Mouse (Mus musculus) gastrocnemius, adult 2 months (tissue): Measurements from ENCODE around the gene Ccdc47. TPM values are rescaled to one million over a fixed set of nuclear protein-coding genes. Genes with fewer than 3 reads are reported as not detected.
A peak's percentile ranks its signal among the peaks of the same experiment; 100 is the strongest.
"Not testable (repeated sequence)": the region's sequence is repeated elsewhere in the genome, so short reads cannot be mapped to it uniquely, and the experiment has no call there.

ENCODE experiments used
- DNase-seq: peaks from one replicate; pipeline ENCODE4 v3.0.0; 2022
- H3K27ac ChIP-seq: fragments of 200-600 bp; 2 replicates; pipeline ENCODE4 v1.8.1; 2022; ENCODE audit warnings: mild to moderate bottlenecking
- H3K4me3 ChIP-seq: fragments of 200-600 bp; 2 replicates; pipeline ENCODE4 v1.8.1; 2022; ENCODE audit warnings: mild to moderate bottlenecking, moderate library complexity
- CTCF ChIP-seq: fragments of 200-600 bp; IDR thresholded peaks from 2 replicates; pipeline ENCODE4 v1.8.1; 2022; ENCODE audit warnings: antibody characterized with exemption, mild to moderate bottlenecking, moderate library complexity
- intact Hi-C: fragments of 180-260 bp; cut with DNase I; formaldehyde crosslinking; loops from one replicate; pipeline ENCODE4 v1.15.1; 2025
- total RNA-seq, 2 experiments: library from RNA; stranded (reverse); gene quantifications; 2 replicates each; pipeline ENCODE4 v1.2.3; 2021

Gene Ccdc47
- total RNA-seq, 2 experiments from 2014 or later: 68.3 to 78.9 TPM

DNA sequence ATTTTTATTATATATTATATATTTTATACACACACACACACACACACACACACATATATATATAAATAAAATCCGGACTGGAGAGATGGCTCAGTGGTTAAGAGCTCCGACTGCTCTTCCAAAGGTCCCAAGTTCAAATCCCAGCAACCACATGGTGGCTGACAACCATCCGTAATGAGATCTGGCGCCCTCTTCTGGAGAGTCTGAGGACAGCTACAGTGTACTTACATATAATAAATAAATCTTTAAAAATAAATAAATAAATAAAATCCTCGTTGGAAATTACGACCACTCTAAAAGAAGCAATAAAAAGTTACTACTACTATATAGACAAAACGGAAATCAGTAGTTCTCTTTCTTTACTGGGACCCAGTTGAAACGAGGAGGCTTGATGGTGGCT lies 17.8 kb upstream of the Ccdc47 start:
- TF ChIP-seq CTCF: peak; percentile 50
- H3K4me3 ChIP-seq, intact Hi-C loops, DNase-seq, H3K27ac ChIP-seq: not testable (repeated sequence)

DNA sequence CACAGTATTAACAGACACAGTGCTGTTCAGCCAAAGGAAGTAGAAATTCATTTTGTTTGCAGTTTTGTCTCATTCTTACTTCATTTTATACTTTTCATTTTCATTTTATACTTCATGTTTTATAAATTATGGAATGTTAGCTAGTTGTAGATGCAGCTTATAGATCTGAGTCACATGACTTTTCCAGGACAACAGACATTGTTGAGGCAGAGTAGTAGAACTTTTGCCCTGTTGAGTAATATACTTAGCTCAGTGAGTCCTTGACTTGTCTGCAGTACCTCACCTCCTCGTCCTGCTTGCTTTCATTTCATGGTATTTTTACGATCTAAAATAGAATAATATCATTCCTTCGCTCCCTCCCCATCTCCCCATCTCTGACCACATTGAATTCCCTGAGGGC lies 4.5 kb upstream of the Ccdc47 start:
- Histone ChIP-seq H3K4me3 (no peak overlapping the region), H3K27ac (no peak overlapping the region)
- intact Hi-C loops: no loop called here
- DNase-seq: no peak
- no peak for TF ChIP-seq CTCF

GRCm38 (mm10) chr11:106216730-106217490 lies 766 bp upstream of the Ccdc47 start, which contains the start of gene Ddx42:
Gene Ddx42 (plus strand): TSS chr11:106216926.
- intact Hi-C loops: loop anchor here (5.0 kb wide), 2 partner anchors 40 to 55 kb away; partner anchors contain the start of genes Ftsj3, Psmc5 and Smarcd2
- no peak for TF ChIP-seq CTCF
- peak; percentile 95 for DNase-seq
- Histone ChIP-seq H3K27ac (peak within 1 kb of the TSS; percentile 98), H3K4me3 (peak within 1 kb of the TSS; percentile 94)

GRCm38 (mm10) chr11:106215450-106215859 lies 689 bp downstream of the Ccdc47 start:
- intact Hi-C loops: loop anchor here (5.0 kb wide), 2 partner anchors 42 to 57 kb away; partner anchors contain the start of genes Ftsj3, Psmc5 and Smarcd2
- peak overlapping the region; percentile 98 for H3K27ac ChIP-seq
- no peak for TF ChIP-seq CTCF
- no peak for DNase-seq
- peak overlapping the region; percentile 94 for H3K4me3 ChIP-seq

DNA sequence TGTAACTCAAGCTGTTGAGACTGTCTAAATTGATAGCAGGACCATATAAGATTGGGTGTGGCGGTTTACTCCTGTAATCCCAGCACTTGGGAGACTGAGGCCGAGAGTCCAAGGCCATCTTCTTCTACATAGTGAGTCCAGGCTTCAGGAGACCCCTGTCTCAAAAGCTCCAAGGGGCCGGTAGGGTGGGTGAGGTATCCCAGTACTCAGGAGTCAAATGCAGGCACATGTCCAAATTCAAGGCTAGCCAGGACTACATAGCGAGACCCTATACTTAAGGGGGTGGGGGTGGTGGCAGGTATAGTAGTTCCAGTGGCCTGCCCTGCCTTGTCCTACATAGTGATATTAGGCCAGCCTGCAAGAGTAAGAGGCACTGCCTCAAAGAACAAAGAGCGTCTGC lies 1.3 kb downstream of the Ccdc47 start:
- DNase-seq: no peak
- no peak for TF ChIP-seq CTCF
- H3K27ac ChIP-seq: no peak overlapping the region; the same call in 1 of the 2 replicates
- peak overlapping the region; percentile 94 for H3K4me3 ChIP-seq
- intact Hi-C loops: loop anchor here (5.0 kb wide), 2 partner anchors 42 to 57 kb away; partner anchors contain the start of genes Ftsj3, Psmc5 and Smarcd2

DNA sequence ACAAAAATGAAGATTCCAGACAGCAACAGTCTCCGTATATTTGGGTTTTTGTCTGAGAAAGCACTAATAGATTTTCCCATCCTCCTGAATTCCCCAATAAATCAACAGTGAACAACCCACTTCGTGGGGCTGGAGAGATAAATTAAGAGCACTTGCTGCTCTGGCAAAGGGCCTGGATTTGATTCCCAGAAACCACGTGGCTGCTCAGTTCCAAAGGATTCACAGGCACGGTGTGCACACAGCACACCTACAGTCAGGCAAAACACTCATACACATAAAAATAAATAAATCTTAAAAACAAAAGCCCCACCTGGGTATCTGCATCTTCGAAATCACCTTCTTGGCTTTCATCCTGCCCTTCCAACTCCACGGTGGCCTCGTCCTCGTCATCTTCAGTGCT lies 3.4 kb downstream of the Ccdc47 start:
- no peak for TF ChIP-seq CTCF
- DNase-seq: peak; percentile 37
- intact Hi-C loops: no loop called here
- Histone ChIP-seq H3K4me3 (no peak overlapping the region), H3K27ac (peak overlapping the region; percentile 57)

DNA sequence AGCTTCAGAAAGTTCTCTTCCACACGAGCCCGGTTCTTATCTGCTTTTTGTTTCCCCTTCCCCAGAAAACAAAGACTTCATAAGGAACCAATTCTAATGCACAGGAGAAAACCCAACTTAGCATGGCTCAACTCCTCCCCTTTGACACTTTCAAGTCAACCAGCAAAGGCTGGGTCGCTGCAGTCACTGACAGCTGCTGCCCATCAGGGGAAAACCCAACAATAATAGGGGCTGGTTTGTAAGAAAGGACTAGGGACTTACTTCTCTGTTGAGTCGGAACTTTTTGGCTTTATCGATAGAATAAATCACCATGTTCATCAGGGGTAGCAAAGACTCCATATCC lies 14.1 kb downstream of the Ccdc47 start, which contains the start of gene Strada:
Strada (minus strand) TSS at position 46 of the 343 bp plus-strand sequence.
- H3K4me3 ChIP-seq: no peak within 1 kb of the TSS
- intact Hi-C loops: no loop called here
- DNase-seq: no peak
- TF ChIP-seq CTCF: no peak
- no peak within 1 kb of the TSS for H3K27ac ChIP-seq

GRCm38 (mm10) chr11:106201337-106202122 lies 14.6 kb downstream of the Ccdc47 start:
- no peak for TF ChIP-seq CTCF
- no peak overlapping the region for H3K27ac ChIP-seq
- H3K4me3 ChIP-seq: no peak overlapping the region
- DNase-seq: no peak
- intact Hi-C loops: no loop called here

GRCm38 (mm10) chr11:106200756-106201155 lies 15.4 kb downstream of the Ccdc47 start:
- intact Hi-C loops: no loop called here
- TF ChIP-seq CTCF: no peak
- Histone ChIP-seq H3K27ac (no peak overlapping the region), H3K4me3 (no peak overlapping the region)
- no peak for DNase-seq

- H3K4me3 ChIP-seq, DNase-seq, intact Hi-C loops, H3K27ac ChIP-seq: not testable (repeated sequence)
Observed at GRCm38 (mm10) chr11:106199997-106200396, 16.1 kb downstream of the Ccdc47 start.

DNA sequence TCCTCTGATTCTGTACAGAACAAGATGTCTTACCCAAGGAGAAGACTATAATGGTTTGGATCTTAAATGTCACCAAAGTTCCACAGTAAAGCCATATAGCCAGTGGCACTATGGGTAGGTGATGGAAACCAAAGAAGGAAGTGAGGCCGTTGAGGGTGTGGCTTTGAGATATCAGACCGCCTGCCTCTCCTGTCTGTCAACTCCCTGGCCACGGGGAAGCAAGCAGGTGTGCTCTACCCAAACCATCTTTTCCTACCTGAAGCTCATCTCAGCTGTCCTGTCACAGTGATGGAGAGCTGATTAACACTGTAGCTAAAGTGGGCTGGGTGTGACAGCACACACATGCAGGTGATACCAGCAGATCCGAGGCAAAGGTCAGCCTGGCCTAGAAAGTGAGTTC lies 17.9 kb downstream of the Ccdc47 start:
- intact Hi-C loops: no loop called here
- DNase-seq: no peak
- Histone ChIP-seq H3K4me3 (no peak overlapping the region), H3K27ac (no peak overlapping the region)
- TF ChIP-seq CTCF: no peak

- intact Hi-C loops: no loop called here
Observed at GRCm38 (mm10) chr11:106195341-106195740, 20.8 kb downstream of the Ccdc47 start.

GRCm38 (mm10) chr11:106194891-106195290 lies 21.3 kb downstream of the Ccdc47 start:
- Histone ChIP-seq H3K27ac (no peak overlapping the region), H3K4me3 (no peak overlapping the region)
- no peak for TF ChIP-seq CTCF
- no peak for DNase-seq
- intact Hi-C loops: no loop called here

More at GRCm38 (mm10) chr11:106195341-106195740, 20.8 kb downstream of the Ccdc47 start:
- H3K27ac ChIP-seq: no peak overlapping the region
- no peak for TF ChIP-seq CTCF
- no peak for DNase-seq
- H3K4me3 ChIP-seq: no peak overlapping the region
